Mouse (Mus musculus) brain, embryonic 14.5 days (tissue): ENCODE data around the gene Mrpl17.

Source experiments
- CTCF ChIP-seq: fragments of 200-500 bp; IDR thresholded peaks from 2 replicates; pipeline ENCODE4 v1.5.1; 2012; ENCODE audit warnings: inconsistent platforms, mild to moderate bottlenecking, moderate library complexity, borderline replicate concordance; ENCODE audit not compliant: insufficient read depth, insufficient read length; ENCODE audit errors: extremely low read depth
- POLR2A ChIP-seq: fragments of 200-500 bp; IDR thresholded peaks from 2 replicates; pipeline ENCODE4 v1.6.1; 2012; ENCODE audit warnings: mild to moderate bottlenecking, inconsistent platforms, borderline replicate concordance; ENCODE audit not compliant: poor library complexity, insufficient read depth, insufficient read length, severe bottlenecking; ENCODE audit errors: extremely low read depth

- TF ChIP-seq CTCF, result no peak
- TF ChIP-seq POLR2A, result no peak
These were observed 27.0 kb downstream of the Mrpl17 start for GRCm38 (mm10) chr7:105783861-105784260.
